Mouse (Mus musculus) lung, adult 2 months (tissue): ENCODE measurements around the gene Degs2. TPM values are rescaled to one million over a fixed set of nuclear protein-coding genes. Genes with fewer than 3 reads are reported as not detected.

ENCODE experiments used
- DNase-seq: peaks from one replicate; pipeline ENCODE4 v3.0.0; 2022
- H3K4me1 ChIP-seq: fragments of 200-500 bp; 2 replicates; pipeline ENCODE4 v1.6.1; 2011; ENCODE audit warnings: low read length; ENCODE audit not compliant: control insufficient read depth, insufficient read depth
- H3K4me3 ChIP-seq: fragments of 200-500 bp; replicated peaks from 2 replicates; pipeline ENCODE3; 2011; ENCODE audit warnings: low read depth, mild to moderate bottlenecking, control low read depth, low read length; ENCODE audit errors: extremely low read depth
- CTCF ChIP-seq: fragments of 200-500 bp; IDR thresholded peaks from 2 replicates; pipeline ENCODE4 v1.5.1; 2011; ENCODE audit warnings: mild to moderate bottlenecking, low read length, control low read depth; ENCODE audit not compliant: insufficient read depth
- POLR2A ChIP-seq: fragments of 200-500 bp; IDR thresholded peaks from 2 replicates; pipeline ENCODE4 v1.6.1; 2011; ENCODE audit warnings: low read depth, mild to moderate bottlenecking, control low read depth, low read length, borderline replicate concordance; ENCODE audit errors: extremely low read depth
- WGBS: fragments of 180-500 bp; shearing (Covaris S2); methylation state at CpG from one replicate; pipeline ENCODE4 v1.1.7; 2018; 5-methylcytosine and 5-hydroxymethylcytosine counted together
- polyA plus RNA-seq: library from polyadenylated mRNA; depleted of rRNA; stranded (reverse); fragments of >200 nt; gene quantifications from 2 replicates; pipeline ENCODE4 v1.2.3, GENCODE M21; 2012

The Degs2 gene
- polyA plus RNA-seq, 1 experiment = 5.3 TPM

- TF ChIP-seq CTCF (no peak), POLR2A (no peak)
- Histone ChIP-seq H3K4me3 (no peak overlapping the region), H3K4me1 (peaks cover 22% of the 10 kb centered on the region)
- DNase-seq = no peak
- WGBS = 74% methylated on average over 4 of the region's 4 CpGs
These were observed 29.2 kb downstream of the Degs2 start for GRCm38 (mm10) chr12:108672908-108673307.

- 89% methylated on average over 2 of the region's 2 CpGs for WGBS
- DNase-seq = no peak
- no peak for TF ChIP-seq CTCF
- TF ChIP-seq POLR2A = no peak
- no peak overlapping the region for H3K4me3 ChIP-seq
- H3K4me1 ChIP-seq = peaks cover 22% of the 10 kb centered on the region
These were observed 30.6 kb downstream of the Degs2 start for GRCm38 (mm10) chr12:108671541-108671940.

- no peak for DNase-seq
- no peak overlapping the region for H3K4me3 ChIP-seq
- H3K4me1 ChIP-seq = peaks cover 10% of the 10 kb centered on the region
- 55% methylated on average over 8 of the region's 8 CpGs for WGBS
- TF ChIP-seq POLR2A (no peak), CTCF (no peak)
These were observed 33.4 kb downstream of the Degs2 start for GRCm38 (mm10) chr12:108668606-108669235.

GRCm38 (mm10) chr12:108657350-108657749 lies 44.8 kb downstream of the Degs2 start:
- WGBS = 78% methylated on average over 1 of the region's 1 CpGs
- DNase-seq = peak; percentile 61
- H3K4me1 ChIP-seq = no peaks in the 10 kb centered on the region
- no peak for TF ChIP-seq POLR2A
- TF ChIP-seq CTCF = peak; percentile 74
- H3K4me3 ChIP-seq = no peak overlapping the region

GRCm38 (mm10) chr12:108653358-108654335 lies 48.5 kb downstream of the Degs2 start:
- WGBS = 72% methylated on average over 11 of the region's 11 CpGs
- Histone ChIP-seq H3K4me3 (no peak overlapping the region), H3K4me1 (no peaks in the 10 kb centered on the region)
- no peak for DNase-seq
- TF ChIP-seq POLR2A (no peak), CTCF (no peak)

GRCm38 (mm10) chr12:108651053-108651660 lies 51.0 kb downstream of the Degs2 start:
- peak; percentile 26 for DNase-seq
- Histone ChIP-seq H3K4me1 (peaks cover 5% of the 10 kb centered on the region), H3K4me3 (no peak overlapping the region)
- TF ChIP-seq CTCF (no peak), POLR2A (no peak)
- WGBS = 52% methylated on average over 7 of the region's 7 CpGs

- Histone ChIP-seq H3K4me1 (peaks cover 5% of the 10 kb centered on the region), H3K4me3 (no peak overlapping the region)
- TF ChIP-seq CTCF = no peak
- TF ChIP-seq POLR2A = no peak
- DNase-seq = no peak
These were observed 54.3 kb downstream of the Degs2 start for GRCm38 (mm10) chr12:108647784-108648183.

GRCm38 (mm10) chr12:108646234-108646633 lies 55.9 kb downstream of the Degs2 start:
- WGBS = 90% methylated on average over 1 of the region's 1 CpGs
- Histone ChIP-seq H3K4me3 (no peak overlapping the region), H3K4me1 (peaks cover 5% of the 10 kb centered on the region)
- no peak for DNase-seq
- TF ChIP-seq POLR2A = no peak
- TF ChIP-seq CTCF = no peak

- 87% methylated on average over 3 of the region's 3 CpGs for WGBS
- TF ChIP-seq CTCF (no peak), POLR2A (no peak)
- no peak for DNase-seq
- no peaks in the 10 kb centered on the region for H3K4me1 ChIP-seq
- H3K4me3 ChIP-seq = no peak overlapping the region
These were observed 60.1 kb downstream of the Degs2 start for GRCm38 (mm10) chr12:108642019-108642418.
